Mouse (Mus musculus): ENCODE results near the gene Zfp87. TPM values are rescaled to one million over a fixed set of nuclear protein-coding genes. Genes with fewer than 3 reads are reported as not detected.

The Zfp87 gene
- polyA plus RNA-seq (2012; rRNA removed), result 11.9 and 21.7 TPM in 2 replicates

- under 1% methylated on average over 27 of the region's 27 CpGs for WGBS
These were observed at the start of gene Zfp87, which contains the start of gene Gm26965 for GRCm38 (mm10) chr13:67525753-67526410. TSS of gene Zfp87 (minus strand) at chr13:67526177. TSS of gene Gm26965 (minus strand) at chr13:67526151.

GRCm38 (mm10) chr13:67572591-67573189, 46.7 kb upstream of the Zfp87 start:
- 69% methylated on average over 5 of the region's 5 CpGs for WGBS
- DNase-seq (ENCODE audit: low read depth, low spot score), result no peak

More at GRCm38 (mm10) chr13:67525753-67526410, at the start of gene Zfp87, which contains the start of gene Gm26965:
- DNase-seq (ENCODE audit: low read depth, low spot score), result peak; percentile 83

- WGBS, result 73% methylated on average over 4 of the region's 4 CpGs
- no peak for DNase-seq (ENCODE audit: low read depth, low spot score)
These were observed 27.8 kb upstream of the Zfp87 start, which contains the start of gene Zfp748 for GRCm38 (mm10) chr13:67553730-67554129. TSS of gene Zfp748 (minus strand) at chr13:67553830.

GRCm38 (mm10) chr13:67552505-67553346, 26.7 kb upstream of the Zfp87 start:
- under 1% methylated on average over 44 of the region's 44 CpGs for WGBS
- DNase-seq (ENCODE audit: low read depth, low spot score), result peak; percentile 90

- WGBS, result 94% methylated on average over 1 of the region's 1 CpGs
- no peak for DNase-seq (ENCODE audit: low read depth, low spot score)
These were observed 20.0 kb upstream of the Zfp87 start for GRCm38 (mm10) chr13:67545941-67546340.

- no peak for DNase-seq (ENCODE audit: low read depth, low spot score)
- 81% methylated on average over 3 of the region's 3 CpGs for WGBS
These were observed 1.2 kb upstream of the Zfp87 start for GRCm38 (mm10) chr13:67527049-67527730.

- no peak for DNase-seq (ENCODE audit: low read depth, low spot score)
- WGBS, result 89% methylated on average over 1 of the region's 1 CpGs
These were observed 25.1 kb downstream of the Zfp87 start for GRCm38 (mm10) chr13:67500908-67501307.

GRCm38 (mm10) chr13:67500084-67500719, 25.8 kb downstream of the Zfp87 start, which contains the start of gene Zfp58:
TSS of gene Zfp58 (minus strand) at chr13:67500555.
- DNase-seq (ENCODE audit: low read depth, low spot score), result peak; percentile 90
- under 1% methylated on average over 22 of the region's 22 CpGs for WGBS

GRCm38 (mm10) chr13:67495631-67496030, 30.3 kb downstream of the Zfp87 start:
- 96% methylated on average over 1 of the region's 1 CpGs for WGBS

GRCm38 (mm10) chr13:67484424-67484811, 41.6 kb downstream of the Zfp87 start:
- no peak for DNase-seq (ENCODE audit: low read depth, low spot score)
- WGBS, result 34% methylated on average over 8 of the region's 8 CpGs

More at GRCm38 (mm10) chr13:67495631-67496030, 30.3 kb downstream of the Zfp87 start:
- no peak for DNase-seq (ENCODE audit: low read depth, low spot score)

GRCm38 (mm10) chr13:67483625-67484423, 42.2 kb downstream of the Zfp87 start, which contains the start of gene Zfp874b:
TSS of gene Zfp874b (minus strand) at chr13:67484258.
- peak; percentile 83 for DNase-seq (ENCODE audit: low read depth, low spot score)
- under 1% methylated on average over 20 of the region's 20 CpGs for WGBS

- 74% methylated on average over 4 of the region's 4 CpGs for WGBS
- no peak for DNase-seq (ENCODE audit: low read depth, low spot score)
These were observed 44.4 kb downstream of the Zfp87 start for GRCm38 (mm10) chr13:67481528-67481927.

GRCm38 (mm10) chr13:67469274-67469673, 56.7 kb downstream of the Zfp87 start:
- 94% methylated on average over 3 of the region's 3 CpGs for WGBS
- DNase-seq (ENCODE audit: low read depth, low spot score), result no peak

Other genes with a start within 250 kb of the Zfp87 start
- gene Zfp458, start 247.7 kb downstream of the Zfp87 start, polyA plus RNA-seq (2012; rRNA removed), result 0.27 and 0.31 TPM in 2 replicates
- 0.67 and 0.92 TPM in 2 replicates for gene Zfp457, start 219.7 kb downstream of the Zfp87 start, polyA plus RNA-seq (2012; rRNA removed)
- gene Zfp595, start 193.6 kb downstream of the Zfp87 start, polyA plus RNA-seq (2012; rRNA removed), result 0.71 and 0.99 TPM in 2 replicates
- not detected in 2 replicates for gene Gm28044, start 165.6 kb downstream of the Zfp87 start, polyA plus RNA-seq (2012; rRNA removed)
- 0.38 and 0.42 TPM in 2 replicates for gene Zfp953, start 165.6 kb downstream of the Zfp87 start, polyA plus RNA-seq (2012; rRNA removed)
- 0.25 TPM in 1 of 2 replicates, not detected in the other for gene Gm28041, start 150.4 kb downstream of the Zfp87 start, polyA plus RNA-seq (2012; rRNA removed)
- gene Zfp456, start 150.4 kb downstream of the Zfp87 start, polyA plus RNA-seq (2012; rRNA removed), result 0.27 and 0.31 TPM in 2 replicates
- 2.8 and 5.0 TPM in 2 replicates for gene Zfp429, start 126.4 kb downstream of the Zfp87 start, polyA plus RNA-seq (2012; rRNA removed)
- 0.49 and 0.74 TPM in 2 replicates for gene Zfp459, start 104.8 kb downstream of the Zfp87 start, polyA plus RNA-seq (2012; rRNA removed)
- gene Zfp874a, start 74.6 kb downstream of the Zfp87 start, polyA plus RNA-seq (2012; rRNA removed), result 0.43 and 0.82 TPM in 2 replicates
- gene Zfp874b, start 41.9 kb downstream of the Zfp87 start, polyA plus RNA-seq (2012; rRNA removed), result 0.58 and 2.4 TPM in 2 replicates
- gene Zfp58, start 25.6 kb downstream of the Zfp87 start, polyA plus RNA-seq (2012; rRNA removed), result 0.69 and 1.2 TPM in 2 replicates
- not detected in 2 replicates for gene Gm26965, start within 50 bp of the Zfp87 start, polyA plus RNA-seq (2012; rRNA removed)
- 0.99 and 2.7 TPM in 2 replicates for gene Zfp748, start 27.7 kb upstream of the Zfp87 start, polyA plus RNA-seq (2012; rRNA removed)
- gene Zfp729b, start 83.5 kb upstream of the Zfp87 start, polyA plus RNA-seq (2012; rRNA removed), result 0.38 and 0.58 TPM in 2 replicates
- gene Gm49345, start 111.6 kb upstream of the Zfp87 start, polyA plus RNA-seq (2012; rRNA removed), result 0.18 TPM in 1 of 2 replicates, not detected in the other
- 0.75 and 1.3 TPM in 2 replicates for gene Zfp729a, start 111.6 kb upstream of the Zfp87 start, polyA plus RNA-seq (2012; rRNA removed)
- 1.7 and 5.0 TPM in 2 replicates for gene Zfp738, start 160.9 kb upstream of the Zfp87 start, polyA plus RNA-seq (2012; rRNA removed)
- gene Zfp65, start 203.0 kb upstream of the Zfp87 start, polyA plus RNA-seq (2012; rRNA removed), result 0.58 and 1.1 TPM in 2 replicates
- gene Zfp85, start 229.1 kb upstream of the Zfp87 start, polyA plus RNA-seq (2012; rRNA removed), result 0.43 and 0.52 TPM in 2 replicates